Mouse (Mus musculus) liver, embryonic 14.5 days (tissue): ENCODE results near the gene Raver1. TPM values are rescaled to one million over a fixed set of nuclear protein-coding genes. Genes with fewer than 3 reads are reported as not detected.

Experiments
- ATAC-seq: fragments of 200-750 bp; cut with Nextera tagmentation; 2 replicates; pipeline ENCODE4 v1.8.0; 2017; ENCODE audit warnings: moderate number of reproducible peaks, mild to moderate bottlenecking, moderate library complexity; ENCODE audit not compliant: insufficient read depth
- DNase-seq, 3 experiments: peaks; one replicate each; pipeline ENCODE4 v3.0.0-alpha.2; 2012 to 2013; ENCODE audit warnings: low read depth in 3 of 3, low spot score in 3 of 3
- H3K27ac ChIP-seq: fragments of 300-500 bp; sonication (generic); 2 replicates; pipeline ENCODE4 v1.5.1; 2014; ENCODE audit warnings: moderate library complexity, mild to moderate bottlenecking, control low read depth, inconsistent platforms
- H3K27me3 ChIP-seq: fragments of 300-500 bp; sonication (generic); 2 replicates; pipeline ENCODE4 v1.6.1; 2014; ENCODE audit warnings: mild to moderate bottlenecking, low read length, moderate library complexity; ENCODE audit not compliant: control insufficient read depth, insufficient read depth
- H3K36me3 ChIP-seq: fragments of 300-500 bp; sonication (generic); replicated peaks from 2 replicates; pipeline ENCODE4 v1.6.1; 2014; ENCODE audit warnings: low read depth; ENCODE audit not compliant: control insufficient read depth, insufficient read depth
- H3K4me1 ChIP-seq, 2 experiments: fragments of 200-500 bp in 1 of 2; fragments of 300-500 bp in 1 of 2; sonication (generic) in 1 of 2; replicated peaks; 2 replicates each; pipeline ENCODE4 v1.6.1; 2012 to 2014; ENCODE audit warnings: antibody characterized with exemption in 1 of 2, inconsistent platforms in 1 of 2, low read length in 1 of 2; ENCODE audit not compliant: control insufficient read depth in 2 of 2, insufficient read depth in 2 of 2
- H3K4me2 ChIP-seq: fragments of 300-500 bp; sonication (generic); 2 replicates; pipeline ENCODE4 v1.6.1; 2014; ENCODE audit warnings: low read depth, mild to moderate bottlenecking, control low read depth, moderate library complexity
- H3K4me3 ChIP-seq, 2 experiments: fragments of 200-500 bp in 1 of 2; fragments of 300-500 bp in 1 of 2; sonication (generic) in 1 of 2; 2 replicates each; pipeline ENCODE4 v1.5.1; 2012 to 2014; ENCODE audit warnings: low read depth in 2 of 2, low read length in 2 of 2, mild to moderate bottlenecking in 2 of 2, control low read depth in 1 of 2, inconsistent platforms in 1 of 2, moderate library complexity in 1 of 2; ENCODE audit not compliant: insufficient read depth in 1 of 2
- H3K9ac ChIP-seq: fragments of 300-500 bp; sonication (generic); replicated peaks from 2 replicates; pipeline ENCODE4 v1.6.1; 2014; ENCODE audit warnings: mild to moderate bottlenecking, control low read depth, moderate library complexity
- H3K9me3 ChIP-seq: fragments of 300-500 bp; sonication (generic); 2 replicates; pipeline ENCODE4 v1.6.1; 2016; ENCODE audit warnings: low read length, mixed read lengths; ENCODE audit not compliant: control insufficient read depth
- CTCF ChIP-seq: IDR thresholded peaks from 2 replicates; pipeline ENCODE4 v1.5.1; 2016; ENCODE audit warnings: antibody characterized with exemption, low read depth, control low read depth
- EP300 ChIP-seq: IDR thresholded peaks from 2 replicates; pipeline ENCODE4 v1.6.1; 2016; ENCODE audit warnings: antibody characterized with exemption, low read depth
- WGBS: fragments of 180-500 bp; shearing (Covaris S2); extraction: QIAGEN DNeasy Blood & Tissue Kit; methylation state at CpG from one replicate; pipeline ENCODE4 v1.1.7; 2014; ENCODE audit not compliant: insufficient replicate concordance; 5-methylcytosine and 5-hydroxymethylcytosine counted together
- microRNA counts: library from miRNA; unstranded; fragments of <30 nt; microRNA quantifications from one replicate; lab custom pipeline; 2016
- microRNA-seq: library from miRNA; unstranded; fragments of <30 nt; microRNA quantifications from one replicate; pipeline ENCODE4, GENCODE M21; 2016
- polyA plus RNA-seq, 2 experiments: library from polyadenylated mRNA; depleted of rRNA in 1 of 2; stranded (reverse) in 1 of 2; unstranded in 1 of 2; fragments of >200 nt; fragmentation: Nextera tagmentation in 1 of 2; extraction: Ambion mirVana in 1 of 2; gene quantifications; 2 replicates each; pipeline versions ENCODE4 v1.2.1 to v1.2.3; 2012 to 2014

The Raver1 gene
- polyA plus RNA-seq, 2 experiments, result 21.4 to 23.4 TPM

DNA sequence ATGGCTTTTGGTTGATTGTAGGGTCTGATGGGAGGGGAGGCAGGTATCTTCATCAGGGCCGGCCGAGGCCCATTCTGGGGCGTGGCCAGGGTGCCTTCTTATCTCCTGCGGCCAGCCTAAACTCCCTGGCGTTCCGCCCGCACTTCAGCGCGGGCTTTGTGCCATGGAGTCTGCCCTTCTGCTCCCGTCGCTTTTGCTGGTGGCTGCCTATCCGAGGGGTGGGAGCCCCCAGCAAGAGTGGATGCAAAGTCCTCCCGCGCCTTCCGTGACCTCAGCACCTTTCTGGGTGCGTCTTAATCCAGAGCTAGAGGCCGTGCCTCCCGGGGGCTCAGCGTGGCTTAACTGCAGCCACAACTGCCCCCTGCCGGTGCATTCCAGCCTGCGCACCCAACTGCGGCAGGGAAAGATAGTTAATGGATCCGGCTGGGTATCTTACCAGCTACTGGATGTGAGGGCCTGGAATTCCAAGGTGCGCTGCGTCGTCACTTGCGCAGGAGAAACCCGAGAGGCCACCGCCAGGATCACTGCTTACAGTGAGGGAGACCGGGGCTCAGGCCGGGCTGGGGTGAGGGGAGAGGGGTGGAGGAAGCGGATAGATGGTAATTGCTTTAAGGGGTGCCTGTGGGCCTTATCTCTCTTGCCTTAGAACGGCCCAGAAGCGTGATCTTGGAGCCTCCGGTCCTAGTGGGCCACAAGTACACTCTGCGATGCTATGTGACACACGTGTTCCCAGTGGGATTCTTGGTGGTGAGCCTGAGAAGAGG is 62.3 kb downstream of the Raver1 start, which contains the start of gene Icam4:
Icam4 (plus strand) TSS at position 83 of the 764 bp plus-strand sequence.
- H3K9me3 ChIP-seq, result no peaks in the 10 kb centered on the region
- peaks cover 26% of the 10 kb centered on the region for H3K27me3 ChIP-seq
- WGBS, result under 1% methylated on average over 37 of the region's 37 CpGs
- H3K27ac ChIP-seq, result peak within 1 kb of the TSS; percentile 91
- H3K4me3 ChIP-seq, result peak within 1 kb of the TSS; percentile 67 to 87
- H3K9ac ChIP-seq, result peak within 1 kb of the TSS; percentile 95
- ATAC-seq (peak; percentile 81), DNase-seq (peak; percentile 89)
- no peaks in the 10 kb centered on the region for H3K36me3 ChIP-seq
- H3K4me2 ChIP-seq, result peak within 1 kb of the TSS; percentile 100
- peaks cover 30 to 32% of the 10 kb centered on the region in 2 experiments for H3K4me1 ChIP-seq
- TF ChIP-seq CTCF (peak; percentile 98), EP300 (peak; percentile 88)

- Histone ChIP-seq H3K27ac (peak overlapping the region; percentile 91), H3K9me3 (no peaks in the 10 kb centered on the region), H3K4me3 (peak overlapping the region; percentile 16 to 67; a peak in 3 of 4 replicates), H3K27me3 (peaks cover 17% of the 10 kb centered on the region), H3K4me1 (peaks cover 30 to 32% of the 10 kb centered on the region in 2 experiments), H3K36me3 (no peaks in the 10 kb centered on the region), H3K4me2 (peak overlapping the region; percentile 100), H3K9ac (peak overlapping the region; percentile 95)
- ATAC-seq, result no peak
- TF ChIP-seq EP300, result no peak
- TF ChIP-seq CTCF, result no peak
- DNase-seq, result peak in 1 of 3 experiments; percentile 39
- whole genome bisulfite sequencing, result 44% methylated on average over 6 of the region's 6 CpGs
Measured at GRCm38 (mm10) chr9:21028560-21029110, 63.2 kb downstream of the Raver1 start.

DNA sequence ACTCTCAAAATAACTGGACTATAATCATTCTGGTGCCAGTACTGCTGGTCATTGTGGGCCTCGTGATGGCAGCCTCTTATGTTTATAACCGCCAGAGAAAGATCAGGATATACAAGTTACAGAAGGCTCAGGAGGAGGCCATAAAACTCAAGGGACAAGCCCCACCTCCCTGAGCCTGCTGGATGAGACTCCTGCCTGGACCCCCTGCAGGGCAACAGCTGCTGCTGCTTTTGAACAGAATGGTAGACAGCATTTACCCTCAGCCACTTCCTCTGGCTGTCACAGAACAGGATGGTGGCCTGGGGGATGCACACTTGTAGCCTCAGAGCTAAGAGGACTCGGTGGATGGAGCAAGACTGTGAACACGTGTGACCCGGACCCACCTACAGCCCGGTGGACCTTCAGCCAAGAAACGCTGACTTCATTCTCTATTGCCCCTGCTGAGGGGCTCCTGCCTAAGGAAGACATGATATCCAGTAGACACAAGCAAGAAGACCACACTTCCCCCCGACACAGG is 64.0 kb downstream of the Raver1 start:
- no peak for ATAC-seq
- Histone ChIP-seq H3K4me1 (peaks cover 28 to 30% of the 10 kb centered on the region in 2 experiments), H3K36me3 (no peaks in the 10 kb centered on the region), H3K4me3 (no peak overlapping the region), H3K27ac (peak overlapping the region; percentile 91), H3K9ac (no peak overlapping the region), H3K9me3 (no peaks in the 10 kb centered on the region), H3K27me3 (peaks cover 11% of the 10 kb centered on the region), H3K4me2 (no peak overlapping the region; the same call in 1 of the 2 replicates)
- no peak for DNase-seq
- 72% methylated on average over 8 of the region's 8 CpGs for WGBS
- TF ChIP-seq EP300 (no peak), CTCF (no peak)

- Histone ChIP-seq H3K4me2 (no peak overlapping the region), H3K9me3 (no peaks in the 10 kb centered on the region), H3K9ac (no peak overlapping the region), H3K36me3 (no peaks in the 10 kb centered on the region), H3K4me1 (peaks cover 20 to 21% of the 10 kb centered on the region in 2 experiments), H3K27me3 (peaks cover under 1% of the 10 kb centered on the region), H3K4me3 (no peak overlapping the region), H3K27ac (peak overlapping the region; percentile 23; the same call in 1 of the 2 replicates)
- ATAC-seq (no peak), DNase-seq (no peak)
- TF ChIP-seq EP300 (no peak), CTCF (no peak)
- 84% methylated on average over 12 of the region's 12 CpGs for WGBS
Measured at GRCm38 (mm10) chr9:21026849-21027248, 65.0 kb downstream of the Raver1 start.

DNA sequence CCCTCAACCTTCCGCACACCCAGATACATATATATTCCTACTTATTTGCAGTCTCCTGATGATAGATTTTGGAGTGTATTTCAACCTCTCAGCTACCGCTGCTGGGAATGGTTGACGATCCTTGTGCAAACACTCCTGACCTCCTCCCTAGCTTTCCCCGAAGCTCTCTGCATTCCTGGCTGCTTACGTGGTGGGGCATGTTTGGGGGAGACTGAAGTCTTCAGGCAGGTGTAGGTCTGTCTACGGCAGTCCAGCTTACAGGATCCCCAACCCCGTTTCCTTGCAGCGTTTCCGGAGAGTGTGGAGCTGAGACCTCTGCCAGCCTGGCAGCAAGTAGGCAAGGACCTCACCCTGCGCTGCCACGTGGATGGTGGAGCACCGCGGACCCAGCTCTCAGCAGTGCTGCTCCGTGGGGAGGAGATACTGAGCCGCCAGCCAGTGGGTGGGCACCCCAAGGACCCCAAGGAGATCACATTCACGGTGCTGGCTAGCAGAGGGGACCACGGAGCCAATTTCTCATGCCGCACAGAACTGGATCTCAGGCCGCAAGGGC is 66.5 kb downstream of the Raver1 start:
- Histone ChIP-seq H3K4me1 (peaks cover 15 to 17% of the 10 kb centered on the region in 2 experiments), H3K36me3 (no peaks in the 10 kb centered on the region), H3K9ac (no peak overlapping the region), H3K27me3 (no peaks in the 10 kb centered on the region), H3K4me2 (no peak overlapping the region), H3K9me3 (no peaks in the 10 kb centered on the region), H3K27ac (no peak overlapping the region), H3K4me3 (no peak overlapping the region)
- TF ChIP-seq CTCF, result no peak
- WGBS, result 80% methylated on average over 19 of the region's 19 CpGs
- DNase-seq, result no peak
- ATAC-seq, result no peak

MicroRNAs within 50 kb of the gene (microRNA counts, 519-probe panel; counts per million panel counts)
- microRNA mmu-miR-1900 (lab: Ali Mortazavi, UCI), result 69.9 counts per million

Small RNAs within 50 kb of the gene (microRNA-seq; reads per million reads assigned to microRNA genes)
- gene Mir1900 (not detected), gene Mir7082 (not detected)

Other genes with a start within 250 kb of the Raver1 start
- 11.5 and 13.0 TPM in 2 replicates for gene A230050P20Rik, start 223.4 kb downstream of the Raver1 start, polyA plus RNA-seq (2012; rRNA removed)
- gene A230050P20Rik, start 223.4 kb downstream of the Raver1 start, polyA plus RNA-seq (2014; fragmentation: Nextera tagmentation; extraction: Ambion mirVana), result 1.1 and 1.7 TPM in 2 replicates
- 8.1 and 9.3 TPM in 2 replicates for gene Angptl6, start 212.3 kb downstream of the Raver1 start, polyA plus RNA-seq (2012; rRNA removed)
- 6.8 and 7.6 TPM in 2 replicates for gene Angptl6, start 212.3 kb downstream of the Raver1 start, polyA plus RNA-seq (2014; fragmentation: Nextera tagmentation; extraction: Ambion mirVana)
- gene Ppan, start 203.8 kb downstream of the Raver1 start, polyA plus RNA-seq (2012; rRNA removed), result 70.6 and 84.8 TPM in 2 replicates
- gene Ppan, start 203.8 kb downstream of the Raver1 start, polyA plus RNA-seq (2014; fragmentation: Nextera tagmentation; extraction: Ambion mirVana), result 50.2 and 56.1 TPM in 2 replicates
- 74.2 and 104 TPM in 2 replicates for gene Eif3g, start 193.4 kb downstream of the Raver1 start, polyA plus RNA-seq (2012; rRNA removed)
- gene Eif3g, start 193.4 kb downstream of the Raver1 start, polyA plus RNA-seq (2014; fragmentation: Nextera tagmentation; extraction: Ambion mirVana), result 170 and 181 TPM in 2 replicates
- gene Dnmt1, start 132.1 kb downstream of the Raver1 start, polyA plus RNA-seq (2012; rRNA removed), result 47.6 and 55.9 TPM in 2 replicates
- gene Dnmt1, start 132.1 kb downstream of the Raver1 start, polyA plus RNA-seq (2014; fragmentation: Nextera tagmentation; extraction: Ambion mirVana), result 43.1 and 48.6 TPM in 2 replicates
- 1.2 and 1.3 TPM in 2 replicates for gene S1pr2, start 115.2 kb downstream of the Raver1 start, polyA plus RNA-seq (2012; rRNA removed)
- 2.3 and 3.0 TPM in 2 replicates for gene S1pr2, start 115.2 kb downstream of the Raver1 start, polyA plus RNA-seq (2014; fragmentation: Nextera tagmentation; extraction: Ambion mirVana)
- 36.5 and 36.7 TPM in 2 replicates for gene Mrpl4, start 89.3 kb downstream of the Raver1 start, polyA plus RNA-seq (2012; rRNA removed)
- gene Mrpl4, start 89.3 kb downstream of the Raver1 start, polyA plus RNA-seq (2014; fragmentation: Nextera tagmentation; extraction: Ambion mirVana), result 61.3 and 67.7 TPM in 2 replicates
- 5.4 and 6.9 TPM in 2 replicates for gene Icam1, start 76.0 kb downstream of the Raver1 start, polyA plus RNA-seq (2012; rRNA removed)
- gene Icam1, start 76.0 kb downstream of the Raver1 start, polyA plus RNA-seq (2014; fragmentation: Nextera tagmentation; extraction: Ambion mirVana), result 7.9 and 9.1 TPM in 2 replicates
- 61.8 and 64.1 TPM in 2 replicates for gene Icam4, start 62.6 kb downstream of the Raver1 start, polyA plus RNA-seq (2012; rRNA removed)
- gene Icam4, start 62.6 kb downstream of the Raver1 start, polyA plus RNA-seq (2014; fragmentation: Nextera tagmentation; extraction: Ambion mirVana), result 204 and 223 TPM in 2 replicates
- 0.70 and 0.87 TPM in 2 replicates for gene Icam5, start 59.9 kb downstream of the Raver1 start, polyA plus RNA-seq (2012; rRNA removed)
- 0.20 and 0.28 TPM in 2 replicates for gene Icam5, start 59.9 kb downstream of the Raver1 start, polyA plus RNA-seq (2014; fragmentation: Nextera tagmentation; extraction: Ambion mirVana)
- gene Zglp1, start 24.9 kb downstream of the Raver1 start, polyA plus RNA-seq (2012; rRNA removed), result 0.21 and 0.49 TPM in 2 replicates
- gene Zglp1, start 24.9 kb downstream of the Raver1 start, polyA plus RNA-seq (2014; fragmentation: Nextera tagmentation; extraction: Ambion mirVana), result 0.57 TPM in 1 of 2 replicates, not detected in the other
- 0.47 and 0.94 TPM in 2 replicates for gene Gm49373, start 18.9 kb downstream of the Raver1 start, polyA plus RNA-seq (2012; rRNA removed)
- gene Gm49373, start 18.9 kb downstream of the Raver1 start, polyA plus RNA-seq (2014; fragmentation: Nextera tagmentation; extraction: Ambion mirVana), result 0.32 and 0.46 TPM in 2 replicates
- gene Fdx1l, start 18.4 kb downstream of the Raver1 start, polyA plus RNA-seq (2012; rRNA removed), result 27.5 and 31.1 TPM in 2 replicates
- 37.3 and 37.9 TPM in 2 replicates for gene Fdx1l, start 18.4 kb downstream of the Raver1 start, polyA plus RNA-seq (2014; fragmentation: Nextera tagmentation; extraction: Ambion mirVana)
- gene Gm38431, start within 50 bp of the Raver1 start, polyA plus RNA-seq (2012; rRNA removed), result 2.4 and 5.6 TPM in 2 replicates
- gene Gm38431, start within 50 bp of the Raver1 start, polyA plus RNA-seq (2014; fragmentation: Nextera tagmentation; extraction: Ambion mirVana), result 0.91 and 1.5 TPM in 2 replicates
- 5.7 and 6.2 TPM in 2 replicates for gene Tyk2, start 39.2 kb upstream of the Raver1 start, polyA plus RNA-seq (2012; rRNA removed)
- 4.0 and 5.1 TPM in 2 replicates for gene Tyk2, start 39.2 kb upstream of the Raver1 start, polyA plus RNA-seq (2014; fragmentation: Nextera tagmentation; extraction: Ambion mirVana)
- 36.8 and 123 TPM in 2 replicates for gene Cdc37, start 58.0 kb upstream of the Raver1 start, polyA plus RNA-seq (2012; rRNA removed)
- 118 and 129 TPM in 2 replicates for gene Cdc37, start 58.0 kb upstream of the Raver1 start, polyA plus RNA-seq (2014; fragmentation: Nextera tagmentation; extraction: Ambion mirVana)
- gene Pde4a, start 73.7 kb upstream of the Raver1 start, polyA plus RNA-seq (2012; rRNA removed), result 1.3 and 1.4 TPM in 2 replicates
- 1.1 and 1.4 TPM in 2 replicates for gene Pde4a, start 73.7 kb upstream of the Raver1 start, polyA plus RNA-seq (2014; fragmentation: Nextera tagmentation; extraction: Ambion mirVana)
- 15.1 and 15.8 TPM in 2 replicates for gene Keap1, start 147.4 kb upstream of the Raver1 start, polyA plus RNA-seq (2012; rRNA removed)
- gene Keap1, start 147.4 kb upstream of the Raver1 start, polyA plus RNA-seq (2014; fragmentation: Nextera tagmentation; extraction: Ambion mirVana), result 15.6 and 16.4 TPM in 2 replicates
- gene S1pr5, start 156.4 kb upstream of the Raver1 start, polyA plus RNA-seq (2012; rRNA removed), result 0.06 TPM in 2 replicates
- 0.09 and 0.10 TPM in 2 replicates for gene S1pr5, start 156.4 kb upstream of the Raver1 start, polyA plus RNA-seq (2014; fragmentation: Nextera tagmentation; extraction: Ambion mirVana)
- gene Atg4d, start 173.3 kb upstream of the Raver1 start, polyA plus RNA-seq (2012; rRNA removed), result 21.5 and 38.9 TPM in 2 replicates
- 69.3 and 78.1 TPM in 2 replicates for gene Atg4d, start 173.3 kb upstream of the Raver1 start, polyA plus RNA-seq (2014; fragmentation: Nextera tagmentation; extraction: Ambion mirVana)
- 14.4 and 21.9 TPM in 2 replicates for gene Kri1, start 196.0 kb upstream of the Raver1 start, polyA plus RNA-seq (2012; rRNA removed)
- gene Kri1, start 196.0 kb upstream of the Raver1 start, polyA plus RNA-seq (2014; fragmentation: Nextera tagmentation; extraction: Ambion mirVana), result 3.9 and 5.0 TPM in 2 replicates
- 70.5 and 74.4 TPM in 2 replicates for gene Cdkn2d, start 199.4 kb upstream of the Raver1 start, polyA plus RNA-seq (2012; rRNA removed)
- gene Cdkn2d, start 199.4 kb upstream of the Raver1 start, polyA plus RNA-seq (2014; fragmentation: Nextera tagmentation; extraction: Ambion mirVana), result 116 and 119 TPM in 2 replicates
- 0.06 and 0.07 TPM in 2 replicates for gene Ap1m2, start 220.3 kb upstream of the Raver1 start, polyA plus RNA-seq (2012; rRNA removed)
- gene Ap1m2, start 220.3 kb upstream of the Raver1 start, polyA plus RNA-seq (2014; fragmentation: Nextera tagmentation; extraction: Ambion mirVana), result 0.16 and 0.24 TPM in 2 replicates
- 10.0 TPM in 2 replicates for gene Slc44a2, start 228.7 kb upstream of the Raver1 start, polyA plus RNA-seq (2012; rRNA removed)
- gene Slc44a2, start 228.7 kb upstream of the Raver1 start, polyA plus RNA-seq (2014; fragmentation: Nextera tagmentation; extraction: Ambion mirVana), result 11.6 and 12.7 TPM in 2 replicates